10 mouse cellular contexts compared by ENCODE assay signal in genomic region chr2:27328613-27329041, GRCm38 (mm10).
A peak's percentile ranks its signal among the peaks of the same experiment; 100 is the strongest.
DNase-seq lines count a peak whose midpoint lies in the region; ATAC-seq and TF ChIP-seq lines count a peak whose summit lies in the region.
"Had no signal": no experiment of that assay in that cellular context is flagged by ENCODE, and none has a peak within 500 bp of the region (broad histone marks: within the 10 kb centered on the region; RNA-seq: fewer than 3 reads in every experiment).

No protein-coding gene starts in this region.

- H3K27ac ChIP-seq in liver, adult 2 months (replicated peaks; ENCODE audit: insufficient read depth, low read depth, low read length) = peak overlapping the region; percentile 81
- no peak overlapping the region for H3K27ac ChIP-seq in liver, embryonic 12.5 days
- peak overlapping the region; percentile 36 for H3K27ac ChIP-seq in brown adipose tissue, adult 24 weeks (replicated peaks; ENCODE audit: low read depth, low read length)
- H3K27ac ChIP-seq: liver, embryonic 14.5 days had no signal

- H3K4me1 ChIP-seq in liver, adult 2 months (ENCODE audit: control insufficient read depth, insufficient read depth, low read length) = peaks cover 32% of the 10 kb centered on the region
- peaks cover 57% of the 10 kb centered on the region for H3K4me1 ChIP-seq in liver, embryonic 12.5 days
- peaks cover 33% of the 10 kb centered on the region for H3K4me1 ChIP-seq in brown adipose tissue, adult 24 weeks (ENCODE audit: control insufficient read depth, insufficient read depth, insufficient read length, low read length)

- peaks cover 34% of the 10 kb centered on the region for H3K79me2 ChIP-seq in liver, adult 2 months (ENCODE audit: control insufficient read depth, insufficient read depth, low read length)

- H3K27me3 ChIP-seq in liver, adult 2 months (ENCODE audit: control insufficient read depth, insufficient read depth, low read length) = no peaks in the 10 kb centered on the region
- H3K27me3 ChIP-seq in liver, embryonic 12.5 days (replicated peaks) = no peaks in the 10 kb centered on the region

- H3K36me3 ChIP-seq in liver, adult 2 months (ENCODE audit: control insufficient read depth, insufficient read depth, low read length) = no peaks in the 10 kb centered on the region
- no peaks in the 10 kb centered on the region for H3K36me3 ChIP-seq in liver, embryonic 12.5 days

- no peaks in the 10 kb centered on the region for H3K9me3 ChIP-seq in liver, embryonic 12.5 days (replicated peaks)

- no peak for ATAC-seq in liver, embryonic 12.5 days

- no peak for TF ChIP-seq POLR2A in liver, adult 2 months (IDR thresholded peaks at IDR 0.05; ENCODE audit: extremely low read depth, insufficient read depth, low read length)

- DNase-seq in liver, adult 2 months (ENCODE audit: extremely low read depth, low read depth, low spot score) = peak; percentile 95
- peak; percentile 81 for DNase-seq in kidney, postnatal 10 days
- DNase-seq in lung, postnatal 36 days = peak; percentile 73
- DNase-seq in urinary bladder, postnatal 4 days (ENCODE audit: low spot score in 2 of 2) = no peak
- no peak for DNase-seq in neural tube, embryonic 10.5 days (ENCODE audit: extremely low spot score, low spot score)
- DNase-seq: cerebellum, adult 2 months; thymus, adult 2 months had no signal

- no peak for TF ChIP-seq CTCF in liver, adult 2 months (IDR thresholded peaks at IDR 0.05; ENCODE audit: low read depth, low read length)

- H3K9ac ChIP-seq in liver, adult 2 months (ENCODE audit: low read depth, low read length) = no peak overlapping the region
- H3K9ac ChIP-seq in liver, embryonic 12.5 days = no peak overlapping the region
- H3K9ac ChIP-seq: liver, embryonic 14.5 days had no signal

- H3K4me3 ChIP-seq in liver, adult 2 months (ENCODE audit: insufficient read depth, low read depth, low read length) = no peak overlapping the region
- H3K4me3 ChIP-seq in liver, embryonic 12.5 days = no peak overlapping the region
- H3K4me3 ChIP-seq in brown adipose tissue, adult 24 weeks (ENCODE audit: insufficient read depth, low read depth, low read length) = no peak overlapping the region

- H3K4me2 ChIP-seq in liver, embryonic 12.5 days = no peak overlapping the region

Comparison
In these comparisons a context has a peak if more than half of its experiments do, and no peak if none do; other contexts are left out.
1. DNase-seq: peak in liver, adult 2 months (single experiment), kidney, postnatal 10 days (single experiment) and lung, postnatal 36 days (single experiment); none in urinary bladder, postnatal 4 days (0 of 2) and neural tube, embryonic 10.5 days (single experiment).